Mouse (Mus musculus): ENCODE data around the gene Atg4d. TPM values are rescaled to one million over a fixed set of nuclear protein-coding genes. Genes with fewer than 3 reads are reported as not detected.

Gene Atg4d
- total and polyA plus RNA-seq, 3 experiments: 83.9 to 99.7 TPM; not detected in 1

DNA sequence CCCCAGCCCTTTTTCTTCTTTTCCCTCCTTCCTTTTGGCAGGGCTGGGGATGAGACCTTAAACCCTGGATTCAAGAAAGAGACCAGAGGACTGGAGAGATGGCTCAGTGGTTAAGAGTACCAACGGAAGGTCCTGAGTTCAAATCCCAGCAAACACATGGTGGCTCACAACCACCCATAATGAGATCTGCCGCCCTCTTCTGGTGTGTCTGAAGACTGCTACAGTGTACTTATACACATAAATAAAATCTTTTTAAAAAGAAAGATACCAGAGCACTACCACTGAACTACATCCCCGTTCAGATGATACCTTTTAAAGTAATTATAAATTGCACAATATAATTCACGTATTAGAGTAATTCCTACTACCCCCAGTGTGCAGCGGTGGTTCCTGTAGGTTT lies 32.2 kb upstream of the Atg4d start:
- TF ChIP-seq ZMIZ1 (IDR thresholded peaks at IDR 0.05; ENCODE audit: low read depth, low read length) (0 out of 2 replicates have a peak, but pooled peaks have one; percentile 5), CTCF (IDR thresholded peaks at IDR 0.05 in 2 of 3, conservative IDR thresholded peaks at IDR 0.05 in 1 of 3; ENCODE audit: control insufficient read depth in 1 of 3, insufficient read depth in 1 of 3, low read depth in 2 of 3, low read length in 3 of 3, poor library complexity in 1 of 3, severe bottlenecking in 1 of 3) (peak in 2 of 3 experiments; percentile 36 to 53; a peak in 4 of 6 replicates), CHD2 (IDR thresholded peaks at IDR 0.05; ENCODE audit: low read length) (no peak)
- Histone ChIP-seq H3K9me3 (replicated peaks; ENCODE audit: insufficient read depth, low read length) (no peaks in the 10 kb centered on the region), H3K79me2 (ENCODE audit: control insufficient read depth, insufficient read depth, low read length, poor library complexity) (peaks cover 31% of the 10 kb centered on the region), H3K27ac (ENCODE audit: control insufficient read depth, low read depth, low read length) (no peak overlapping the region), H3K27me3 (ENCODE audit: control insufficient read depth in 1 of 2, insufficient read depth in 2 of 2, low read length in 2 of 2) (no peaks in the 10 kb centered on the region), H3K4me3 (ENCODE audit: control insufficient read depth in 1 of 2, insufficient read depth in 1 of 2, low read depth in 2 of 2, low read length in 2 of 2) (no peak overlapping the region), H3K36me3 (ENCODE audit: control insufficient read depth in 1 of 2, insufficient read depth in 2 of 2, low read length in 2 of 2) (peaks cover 15 to 27% of the 10 kb centered on the region in 2 experiments), H3K4me1 (ENCODE audit: control insufficient read depth in 1 of 2, insufficient read depth in 2 of 2, low read length in 2 of 2) (peaks cover 9 to 18% of the 10 kb centered on the region in 2 experiments; a peak in 3 of 4 replicates), H3K9ac (ENCODE audit: control insufficient read depth, low read depth, low read length, poor library complexity, severe bottlenecking) (no peak overlapping the region)
- no peak for DNase-seq (ENCODE audit: low read depth, low spot score)

GRCm38 (mm10) chr9:21233366-21233765 lies 31.7 kb upstream of the Atg4d start:
- Histone ChIP-seq H3K4me1 (ENCODE audit: control insufficient read depth in 1 of 2, insufficient read depth in 2 of 2, low read length in 2 of 2) (peaks cover 10 to 18% of the 10 kb centered on the region in 2 experiments; a peak in 3 of 4 replicates), H3K9ac (ENCODE audit: control insufficient read depth, low read depth, low read length, poor library complexity, severe bottlenecking) (no peak overlapping the region)

DNA sequence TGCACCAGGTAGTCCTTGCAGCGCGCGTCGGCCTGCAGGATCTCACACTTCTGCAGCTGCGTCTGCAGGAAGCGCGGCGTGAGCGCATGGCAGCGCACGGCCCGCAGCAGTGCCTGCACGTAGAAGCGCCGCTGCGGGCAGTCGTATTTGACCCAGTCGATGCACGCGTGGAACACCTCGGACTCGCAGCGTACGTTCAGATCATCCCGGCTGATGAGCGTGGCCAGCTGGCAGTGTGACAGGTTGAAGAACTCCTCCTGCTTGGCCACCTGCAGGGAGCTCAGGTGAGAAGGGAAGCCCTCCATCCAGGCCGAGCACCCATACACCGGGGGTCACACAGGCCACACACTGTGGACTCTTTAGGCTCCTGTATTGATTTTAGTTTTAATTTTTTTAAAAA lies 31.3 kb upstream of the Atg4d start:
- peaks cover 40% of the 10 kb centered on the region for H3K79me2 ChIP-seq (ENCODE audit: control insufficient read depth, insufficient read depth, low read length, poor library complexity)
- no peak overlapping the region for H3K27ac ChIP-seq (ENCODE audit: control insufficient read depth, low read depth, low read length)
- TF ChIP-seq POLR2A (IDR thresholded peaks at IDR 0.05; ENCODE audit: control insufficient read depth in 1 of 2, insufficient read depth in 1 of 2, low read depth in 1 of 2, low read length in 2 of 2, poor library complexity in 1 of 2) (no peak), USF1 (IDR thresholded peaks at IDR 0.05; ENCODE audit: low read depth, low read length) (no peak), TCF12 (IDR thresholded peaks at IDR 0.05; ENCODE audit: low read depth, low read length) (no peak), E2F4 (IDR thresholded peaks at IDR 0.05; ENCODE audit: borderline replicate concordance, low read depth, low read length) (no peak), KAT2A (conservative IDR thresholded peaks at IDR 0.05; ENCODE audit: low read depth, low read length) (no peak), ELF1 (IDR thresholded peaks at IDR 0.05; ENCODE audit: low read depth, low read length) (no peak), GABPA (IDR thresholded peaks at IDR 0.05; ENCODE audit: low read depth, low read length) (no peak), NRF1 (IDR thresholded peaks at IDR 0.05; ENCODE audit: insufficient read depth, low read depth, low read length, poor library complexity, severe bottlenecking) (no peak), ZMIZ1 (IDR thresholded peaks at IDR 0.05; ENCODE audit: low read depth, low read length) (no peak; the same call in 1 of the 2 replicates), POLR2AphosphoS5 (IDR thresholded peaks at IDR 0.05; ENCODE audit: borderline replicate concordance, low read depth, low read length) (no peak; the same call in 1 of the 2 replicates), EP300 (IDR thresholded peaks at IDR 0.05; ENCODE audit: low read depth in 1 of 2, low read length in 2 of 2) (no peak), ZNF384 (IDR thresholded peaks at IDR 0.05; ENCODE audit: low read depth, low read length) (no peak), RAD21 (IDR thresholded peaks at IDR 0.05; ENCODE audit: low read depth, low read length) (no peak)
- no peak overlapping the region for H3K4me3 ChIP-seq (ENCODE audit: control insufficient read depth in 1 of 2, insufficient read depth in 1 of 2, low read depth in 2 of 2, low read length in 2 of 2)
- no peaks in the 10 kb centered on the region for H3K9me3 ChIP-seq (replicated peaks; ENCODE audit: insufficient read depth, low read length)
- H3K9ac ChIP-seq (ENCODE audit: control insufficient read depth, low read depth, low read length, poor library complexity, severe bottlenecking): no peak overlapping the region
- DNase-seq (ENCODE audit: low read depth, low spot score): no peak
- H3K4me1 ChIP-seq (ENCODE audit: control insufficient read depth in 1 of 2, insufficient read depth in 2 of 2, low read length in 2 of 2): peaks cover 10 to 18% of the 10 kb centered on the region in 2 experiments; a peak in 3 of 4 replicates
- H3K36me3 ChIP-seq (ENCODE audit: control insufficient read depth in 1 of 2, insufficient read depth in 2 of 2, low read length in 2 of 2): peaks cover 15 to 27% of the 10 kb centered on the region in 2 experiments
- H3K27me3 ChIP-seq (ENCODE audit: control insufficient read depth in 1 of 2, insufficient read depth in 2 of 2, low read length in 2 of 2): no peaks in the 10 kb centered on the region

More at GRCm38 (mm10) chr9:21233366-21233765, 31.7 kb upstream of the Atg4d start:
- DNase-seq (ENCODE audit: low read depth, low spot score): no peak
- H3K4me3 ChIP-seq (ENCODE audit: control insufficient read depth in 1 of 2, insufficient read depth in 1 of 2, low read depth in 2 of 2, low read length in 2 of 2): no peak overlapping the region
- no peak overlapping the region for H3K27ac ChIP-seq (ENCODE audit: control insufficient read depth, low read depth, low read length)
- H3K27me3 ChIP-seq (ENCODE audit: control insufficient read depth in 1 of 2, insufficient read depth in 2 of 2, low read length in 2 of 2): no peaks in the 10 kb centered on the region
- no peaks in the 10 kb centered on the region for H3K9me3 ChIP-seq (replicated peaks; ENCODE audit: insufficient read depth, low read length)
- TF ChIP-seq CTCF (IDR thresholded peaks at IDR 0.05 in 2 of 3, conservative IDR thresholded peaks at IDR 0.05 in 1 of 3; ENCODE audit: control insufficient read depth in 1 of 3, insufficient read depth in 1 of 3, low read depth in 2 of 3, low read length in 3 of 3, poor library complexity in 1 of 3, severe bottlenecking in 1 of 3) (no peak), POLR2AphosphoS2 (IDR thresholded peaks at IDR 0.05; ENCODE audit: low read length) (0 out of 2 replicates have a peak, but pooled peaks have one; percentile 20)
- peaks cover 36% of the 10 kb centered on the region for H3K79me2 ChIP-seq (ENCODE audit: control insufficient read depth, insufficient read depth, low read length, poor library complexity)
- peaks cover 15 to 27% of the 10 kb centered on the region in 2 experiments for H3K36me3 ChIP-seq (ENCODE audit: control insufficient read depth in 1 of 2, insufficient read depth in 2 of 2, low read length in 2 of 2)
